Mouse (Mus musculus) intestine, embryonic 16.5 days (tissue): ENCODE measurements around the gene Lpar2. TPM values are rescaled to one million over a fixed set of nuclear protein-coding genes. Genes with fewer than 3 reads are reported as not detected.
A peak's percentile ranks its signal among the peaks of the same experiment; 100 is the strongest.

Source experiments
- ATAC-seq: fragments of 200-750 bp; cut with Nextera tagmentation; 2 replicates; pipeline ENCODE4 v1.8.0; 2017; ENCODE audit warnings: moderate TSS enrichment, moderate library complexity
- H3K27ac ChIP-seq: fragments of 300-500 bp; sonication (generic); 2 replicates; pipeline ENCODE4 v1.5.1; 2014; ENCODE audit warnings: mild to moderate bottlenecking, low read length
- H3K27me3 ChIP-seq: fragments of 300-500 bp; sonication (generic); replicated peaks from 2 replicates; pipeline ENCODE4 v1.6.1; 2014; ENCODE audit warnings: low read length, control low read depth, mixed read lengths; ENCODE audit not compliant: control insufficient read depth, insufficient read depth
- H3K36me3 ChIP-seq: fragments of 300-500 bp; sonication (generic); 2 replicates; pipeline ENCODE4 v1.6.1; 2014; ENCODE audit warnings: low read length, control low read depth; ENCODE audit not compliant: control insufficient read depth, insufficient read depth
- H3K4me1 ChIP-seq: fragments of 300-500 bp; sonication (generic); 2 replicates; pipeline ENCODE4 v1.6.1; 2014; ENCODE audit warnings: low read length, control low read depth, mixed read lengths; ENCODE audit not compliant: control insufficient read depth, insufficient read depth
- H3K4me2 ChIP-seq: fragments of 300-500 bp; sonication (generic); 2 replicates; pipeline ENCODE4 v1.6.1; 2014; ENCODE audit warnings: low read depth, low read length, control low read depth
- H3K4me3 ChIP-seq: fragments of 300-500 bp; sonication (generic); 2 replicates; pipeline ENCODE4 v1.5.1; 2014; ENCODE audit warnings: mild to moderate bottlenecking, low read length
- H3K9ac ChIP-seq: fragments of 300-500 bp; sonication (generic); 2 replicates; pipeline ENCODE4 v1.6.1; 2014; ENCODE audit warnings: low read depth, low read length
- H3K9me3 ChIP-seq: fragments of 300-500 bp; sonication (generic); 2 replicates; pipeline ENCODE4 v1.6.1; 2016; ENCODE audit warnings: low read length, control low read depth; ENCODE audit not compliant: control insufficient read depth
- WGBS: fragments of 180-500 bp; shearing (Covaris S2); extraction: QIAGEN DNeasy Blood & Tissue Kit; methylation state at CpG from one replicate; pipeline ENCODE4 v1.1.7; 2014; 5-methylcytosine and 5-hydroxymethylcytosine counted together
- polyA plus RNA-seq: library from polyadenylated mRNA; unstranded; fragments of >200 nt; fragmentation: Nextera tagmentation; extraction: Ambion mirVana; gene quantifications from 2 replicates; pipeline ENCODE4 v1.2.1, GENCODE M21; 2015

Gene Lpar2
- polyA plus RNA-seq, 1 experiment from 2014 or later, result 0.32 TPM

- under 1% methylated on average over 48 of the region's 48 CpGs for WGBS
Observed at GRCm38 (mm10) chr8:69791415-69792068, 30.7 kb upstream of the Lpar2 start.

GRCm38 (mm10) chr8:69793666-69794065 is 28.6 kb upstream of the Lpar2 start:
- WGBS, result 92% methylated on average over 4 of the region's 4 CpGs
- no peak for ATAC-seq
- H3K9me3 ChIP-seq, result no peaks in the 10 kb centered on the region
- peaks cover 19% of the 10 kb centered on the region for H3K4me1 ChIP-seq
- H3K9ac ChIP-seq, result no peak overlapping the region
- peaks cover 20% of the 10 kb centered on the region for H3K36me3 ChIP-seq
- H3K4me3 ChIP-seq, result no peak overlapping the region
- H3K27me3 ChIP-seq, result no peaks in the 10 kb centered on the region
- H3K4me2 ChIP-seq, result no peak overlapping the region
- no peak overlapping the region for H3K27ac ChIP-seq

More at GRCm38 (mm10) chr8:69791415-69792068, 30.7 kb upstream of the Lpar2 start:
- ATAC-seq, result peak; percentile 76
- H3K27ac ChIP-seq, result peak overlapping the region; percentile 90
- H3K9ac ChIP-seq, result peak overlapping the region; percentile 94
- H3K4me1 ChIP-seq, result peaks cover 19% of the 10 kb centered on the region
- H3K9me3 ChIP-seq, result no peaks in the 10 kb centered on the region
- H3K36me3 ChIP-seq, result 0 out of 2 replicates have a peak, but pooled peaks cover 7% of the 10 kb centered on the region
- peak overlapping the region; percentile 100 for H3K4me3 ChIP-seq
- H3K27me3 ChIP-seq, result no peaks in the 10 kb centered on the region
- H3K4me2 ChIP-seq, result peak overlapping the region; percentile 62

- H3K27me3 ChIP-seq, result no peaks in the 10 kb centered on the region
- no peak overlapping the region for H3K27ac ChIP-seq
- ATAC-seq, result no peak
- no peak overlapping the region for H3K4me2 ChIP-seq
- H3K9ac ChIP-seq, result no peak overlapping the region
- no peak overlapping the region for H3K4me3 ChIP-seq
- peaks cover 24% of the 10 kb centered on the region for H3K36me3 ChIP-seq
- WGBS, result 83% methylated on average over 3 of the region's 3 CpGs
- peaks cover 19% of the 10 kb centered on the region for H3K4me1 ChIP-seq
- no peaks in the 10 kb centered on the region for H3K9me3 ChIP-seq
Observed at GRCm38 (mm10) chr8:69794096-69794495, 28.1 kb upstream of the Lpar2 start.

- Histone ChIP-seq H3K27me3 (no peaks in the 10 kb centered on the region), H3K4me3 (no peak overlapping the region), H3K4me1 (peaks cover 19% of the 10 kb centered on the region), H3K9ac (no peak overlapping the region), H3K36me3 (peaks cover 24% of the 10 kb centered on the region), H3K9me3 (no peaks in the 10 kb centered on the region), H3K27ac (no peak overlapping the region), H3K4me2 (no peak overlapping the region)
- no peak for ATAC-seq
- WGBS, result 94% methylated on average over 6 of the region's 6 CpGs
Observed at GRCm38 (mm10) chr8:69794901-69795300, 27.3 kb upstream of the Lpar2 start.

GRCm38 (mm10) chr8:69796721-69797345 is 25.4 kb upstream of the Lpar2 start:
- ATAC-seq, result no peak
- no peaks in the 10 kb centered on the region for H3K9me3 ChIP-seq
- no peak overlapping the region for H3K27ac ChIP-seq
- no peaks in the 10 kb centered on the region for H3K27me3 ChIP-seq
- WGBS, result 97% methylated on average over 16 of the region's 16 CpGs
- no peak overlapping the region for H3K4me2 ChIP-seq
- H3K4me1 ChIP-seq, result peaks cover 16% of the 10 kb centered on the region
- H3K36me3 ChIP-seq, result peaks cover 30% of the 10 kb centered on the region
- no peak overlapping the region for H3K4me3 ChIP-seq
- no peak overlapping the region for H3K9ac ChIP-seq

GRCm38 (mm10) chr8:69797661-69798060 is 24.6 kb upstream of the Lpar2 start:
- H3K9me3 ChIP-seq, result no peaks in the 10 kb centered on the region
- peaks cover 9% of the 10 kb centered on the region for H3K4me1 ChIP-seq
- no peak overlapping the region for H3K9ac ChIP-seq
- no peak overlapping the region for H3K4me2 ChIP-seq
- no peak for ATAC-seq
- WGBS, result 91% methylated on average over 10 of the region's 10 CpGs
- H3K36me3 ChIP-seq, result peaks cover 39% of the 10 kb centered on the region
- no peak overlapping the region for H3K27ac ChIP-seq
- H3K4me3 ChIP-seq, result no peak overlapping the region
- H3K27me3 ChIP-seq, result no peaks in the 10 kb centered on the region

- WGBS, result 94% methylated on average over 8 of the region's 8 CpGs
- no peaks in the 10 kb centered on the region for H3K4me1 ChIP-seq
- no peaks in the 10 kb centered on the region for H3K9me3 ChIP-seq
- H3K27ac ChIP-seq, result no peak overlapping the region
- no peak overlapping the region for H3K4me2 ChIP-seq
- no peaks in the 10 kb centered on the region for H3K27me3 ChIP-seq
- no peak overlapping the region for H3K9ac ChIP-seq
- H3K36me3 ChIP-seq, result peaks cover 46% of the 10 kb centered on the region
- no peak overlapping the region for H3K4me3 ChIP-seq
- ATAC-seq, result no peak
Observed at GRCm38 (mm10) chr8:69799261-69799660, 23.0 kb upstream of the Lpar2 start.

- no peak for ATAC-seq
- Histone ChIP-seq H3K27me3 (no peaks in the 10 kb centered on the region), H3K9ac (no peak overlapping the region), H3K4me3 (no peak overlapping the region), H3K4me1 (no peaks in the 10 kb centered on the region), H3K9me3 (no peaks in the 10 kb centered on the region), H3K4me2 (no peak overlapping the region), H3K27ac (no peak overlapping the region), H3K36me3 (peaks cover 46% of the 10 kb centered on the region)
- 90% methylated on average over 5 of the region's 5 CpGs for WGBS
Observed at GRCm38 (mm10) chr8:69799946-69800345, 22.3 kb upstream of the Lpar2 start.

GRCm38 (mm10) chr8:69801796-69802195 is 20.4 kb upstream of the Lpar2 start:
- Histone ChIP-seq H3K27me3 (no peaks in the 10 kb centered on the region), H3K36me3 (peaks cover 52% of the 10 kb centered on the region)
- 91% methylated on average over 4 of the region's 4 CpGs for WGBS

More at GRCm38 (mm10) chr8:69801796-69802195, 20.4 kb upstream of the Lpar2 start:
- Histone ChIP-seq H3K27ac (no peak overlapping the region), H3K4me3 (no peak overlapping the region), H3K4me2 (no peak overlapping the region), H3K4me1 (no peaks in the 10 kb centered on the region), H3K9me3 (no peaks in the 10 kb centered on the region), H3K9ac (no peak overlapping the region)
- ATAC-seq, result no peak
